ENCODE assay signal across 16 mouse cellular contexts in the genomic region with DNA sequence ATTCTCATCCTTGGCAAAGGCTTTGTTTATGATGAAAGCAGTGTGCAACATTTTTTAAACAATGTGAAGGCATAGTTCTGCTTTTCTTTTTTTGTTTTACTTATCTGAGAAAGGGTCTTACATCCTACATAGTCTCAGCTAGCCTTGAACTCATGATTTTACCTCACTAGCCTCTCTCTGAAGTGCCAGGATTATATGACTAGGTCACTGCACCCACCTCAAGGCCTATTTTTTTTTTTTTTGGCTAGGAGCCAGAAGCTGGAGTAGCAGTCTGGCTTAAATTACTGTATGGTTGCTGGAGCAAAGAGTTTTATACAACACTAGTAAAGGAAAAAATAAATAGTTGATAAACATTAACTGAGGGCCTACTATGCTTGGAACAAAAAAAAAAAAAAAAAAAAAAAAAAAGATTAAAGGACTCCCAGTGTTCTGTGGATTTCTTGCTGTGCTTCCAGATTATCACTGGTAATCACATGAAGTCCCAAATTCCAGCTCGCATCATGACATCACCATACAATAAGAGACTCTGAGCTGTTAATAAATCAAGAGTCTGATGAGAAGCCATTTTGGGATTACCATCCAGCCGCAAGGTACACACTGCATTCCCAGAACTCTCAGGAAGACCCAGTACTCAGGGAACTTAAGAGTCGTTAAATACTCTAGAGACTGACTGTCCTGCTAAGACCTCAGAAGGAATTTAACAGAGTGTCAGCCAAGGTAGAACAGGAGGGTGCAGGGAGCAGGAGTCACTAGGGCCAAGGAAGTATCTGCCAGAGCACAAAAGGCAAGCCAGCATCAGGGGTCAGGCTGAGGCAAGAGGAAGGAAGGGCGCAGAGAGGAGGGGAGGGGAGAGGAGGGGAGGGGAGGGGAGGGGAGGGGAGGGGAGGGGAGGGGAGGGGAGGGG. TPM values are rescaled to one million over a fixed set of nuclear protein-coding genes. Genes with fewer than 3 reads are reported as not detected.
A peak's percentile ranks its signal among the peaks of the same experiment; 100 is the strongest.
DNase-seq lines count a peak whose midpoint lies in the region; ATAC-seq and TF ChIP-seq lines count a peak whose summit lies in the region.
"Had no signal": no experiment of that assay in that cellular context is flagged by ENCODE, and none has a peak within 500 bp of the region (broad histone marks: within the 10 kb centered on the region; RNA-seq: fewer than 3 reads in every experiment).

No protein-coding gene starts in this region.

- H3K27ac ChIP-seq in gastrocnemius, adult 2 months = peak overlapping the region; percentile 81
- peak overlapping the region; percentile 21; the same call in 1 of the 2 replicates for H3K27ac ChIP-seq in heart, embryonic 12.5 days (ENCODE audit: poor library complexity, severe bottlenecking)
- H3K27ac ChIP-seq: intestine, embryonic 15.5 days had no signal

- intact Hi-C loops in gastrocnemius, adult 2 months (cut with DNase I) = loop anchor here (5.0 to 10.0 kb wide), 2 partner anchors 48 to 110 kb away; a partner anchor contains a TSS

- H3K4me1 ChIP-seq in megakaryocyte, embryonic 14.5 days = peaks cover 64% of the 10 kb centered on the region
- peaks cover 35% of the 10 kb centered on the region for H3K4me1 ChIP-seq in heart, embryonic 12.5 days (replicated peaks)

- peaks cover 77% of the 10 kb centered on the region for H3K36me3 ChIP-seq in megakaryocyte, embryonic 14.5 days (replicated peaks; ENCODE audit: low read length)
- H3K36me3 ChIP-seq in heart, embryonic 12.5 days = 0 out of 2 replicates have a peak, but pooled peaks cover 3% of the 10 kb centered on the region
- H3K36me3 ChIP-seq: intestine, embryonic 15.5 days had no signal

- H3K4me2 ChIP-seq in heart, embryonic 12.5 days = no peak overlapping the region
- H3K4me2 ChIP-seq: intestine, embryonic 15.5 days had no signal

- TF ChIP-seq CTCF in gastrocnemius, adult 2 months (IDR thresholded peaks at IDR 0.05) = no peak

- H3K27me3 ChIP-seq in megakaryocyte, embryonic 14.5 days (replicated peaks) = no peaks in the 10 kb centered on the region
- H3K27me3 ChIP-seq in heart, embryonic 12.5 days (replicated peaks) = no peaks in the 10 kb centered on the region
- H3K27me3 ChIP-seq: intestine, embryonic 15.5 days had no signal

- H3K9ac ChIP-seq in heart, embryonic 12.5 days = no peak overlapping the region
- H3K9ac ChIP-seq: intestine, embryonic 15.5 days had no signal

- H3K4me3 ChIP-seq in gastrocnemius, adult 2 months = no peak overlapping the region
- H3K4me3 ChIP-seq in megakaryocyte, embryonic 14.5 days (replicated peaks) = peak overlapping the region; percentile 59
- H3K4me3 ChIP-seq in heart, embryonic 12.5 days = no peak overlapping the region
- H3K4me3 ChIP-seq: intestine, embryonic 15.5 days; midbrain, embryonic 10.5 days had no signal

- peak; percentile 82 for DNase-seq in gastrocnemius, adult 2 months
- no peak for DNase-seq in gastrocnemius, postnatal 10 days
- no peak for DNase-seq in Muller cell, postnatal 12 days (ENCODE audit: inconsistent ontology term)
- no peak for DNase-seq in layer of hippocampus, adult 11-12 months (ENCODE audit: low spot score)
- DNase-seq in cerebellum, adult 18-20 months = no peak
- DNase-seq: adrenal gland, postnatal 25 days; cerebellum, adult 11 months; layer of hippocampus, adult 9-11 months; left cerebral cortex, postnatal 4 days; right cerebral cortex, postnatal 4 days; thymus, postnatal 25 days had no signal

- WGBS in heart, embryonic 12.5 days = 64% methylated on average over 3 of the region's 4 CpGs

- H3K9me3 ChIP-seq in megakaryocyte, embryonic 14.5 days = no peaks in the 10 kb centered on the region
- no peaks in the 10 kb centered on the region for H3K9me3 ChIP-seq in heart, embryonic 12.5 days (replicated peaks)
- H3K9me3 ChIP-seq: intestine, embryonic 15.5 days; midbrain, embryonic 10.5 days had no signal

- ATAC-seq in megakaryocyte, adult 5-6 weeks (ENCODE audit: poor library complexity, severe bottlenecking) = no peak
- no peak for ATAC-seq in heart, embryonic 12.5 days (ENCODE audit: insufficient number of reproducible peaks, low FRiP score)

RNA-seq across cellular contexts. Expression of a gene that starts 49.0 kb away (rescaled TPM):
- total RNA-seq in gastrocnemius, adult 2 months (2021) = 10 to 100 TPM; 38.7 to 38.9 TPM
- 10 to 100 TPM; 37.3 to 41.4 TPM for total RNA-seq in gastrocnemius, postnatal 10 days (2021)
- 0.60 and 3.0 TPM in 2 replicates for polyA plus RNA-seq in megakaryocyte, embryonic 14.5 days (2012; ENCODE audit: insufficient read depth, low replicate concordance)
- 21.6 and 22.9 TPM in 2 replicates for total RNA-seq in megakaryocyte, adult 5-6 weeks (2015)
- 12.2 and 18.3 TPM in 2 replicates for total RNA-seq in megakaryocyte, adult 5-6 weeks (2017)
- polyA plus RNA-seq in heart, embryonic 12.5 days (2016; fragmentation: Nextera tagmentation; extraction: Ambion mirVana) = 28.5 and 29.6 TPM in 2 replicates
